Mouse (Mus musculus) activated CD4-positive, CD25-positive, alpha-beta regulatory T cell, adult 9 weeks (primary cell): ENCODE results near the gene Ism2. TPM values are rescaled to one million over a fixed set of nuclear protein-coding genes. Genes with fewer than 3 reads are reported as not detected.

Source experiments
- polyA plus RNA-seq: library from polyadenylated mRNA; unstranded; fragments of 100-300 nt; shearing (Covaris generic); gene quantifications from one replicate; pipeline ENCODE4 v1.2.1, GENCODE M21; 2017

Ism2 gene
- not detected for polyA plus RNA-seq

DNA sequence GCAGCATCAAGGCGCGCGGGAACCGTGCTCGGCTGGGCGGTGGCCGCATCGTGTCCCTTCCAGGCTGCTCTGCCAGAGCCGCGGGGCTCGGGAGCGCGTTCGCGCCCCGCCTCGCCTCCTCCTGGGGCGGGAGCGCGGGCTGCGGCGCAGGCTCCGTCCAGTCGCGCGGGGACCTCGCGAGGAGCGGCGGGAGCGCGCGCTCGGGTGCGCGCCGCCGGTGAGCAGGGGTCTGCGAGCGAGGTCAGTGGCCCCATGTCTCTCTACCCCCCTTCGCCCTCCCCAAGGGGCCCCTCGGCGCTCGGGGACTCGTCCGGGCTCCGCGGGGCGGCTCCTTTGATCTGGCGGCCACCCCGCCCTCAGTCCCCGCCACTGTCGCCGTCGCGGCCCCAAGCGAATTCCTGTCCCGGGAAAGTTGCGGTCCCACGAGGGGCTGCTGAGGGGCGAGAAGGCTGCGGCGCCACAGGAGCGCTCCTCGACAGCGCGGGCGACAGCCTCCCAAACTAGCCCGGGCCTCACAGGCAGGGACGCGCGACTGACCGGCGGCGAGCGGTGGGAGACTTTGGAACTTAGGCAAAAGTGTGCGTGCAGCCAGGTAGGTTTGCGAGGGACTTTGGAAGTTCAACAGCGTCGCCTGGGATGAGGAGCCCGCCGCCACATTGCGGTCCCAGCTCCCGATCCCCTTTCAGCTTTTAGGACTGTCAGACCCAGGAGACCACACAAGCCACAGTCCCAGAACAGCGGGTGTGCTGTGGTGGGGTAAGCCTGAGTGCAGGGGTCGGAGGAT lies at the start of gene Ism2:
Ism2 (minus strand) TSS at position 49 of the 784 bp plus-strand sequence.

DNA sequence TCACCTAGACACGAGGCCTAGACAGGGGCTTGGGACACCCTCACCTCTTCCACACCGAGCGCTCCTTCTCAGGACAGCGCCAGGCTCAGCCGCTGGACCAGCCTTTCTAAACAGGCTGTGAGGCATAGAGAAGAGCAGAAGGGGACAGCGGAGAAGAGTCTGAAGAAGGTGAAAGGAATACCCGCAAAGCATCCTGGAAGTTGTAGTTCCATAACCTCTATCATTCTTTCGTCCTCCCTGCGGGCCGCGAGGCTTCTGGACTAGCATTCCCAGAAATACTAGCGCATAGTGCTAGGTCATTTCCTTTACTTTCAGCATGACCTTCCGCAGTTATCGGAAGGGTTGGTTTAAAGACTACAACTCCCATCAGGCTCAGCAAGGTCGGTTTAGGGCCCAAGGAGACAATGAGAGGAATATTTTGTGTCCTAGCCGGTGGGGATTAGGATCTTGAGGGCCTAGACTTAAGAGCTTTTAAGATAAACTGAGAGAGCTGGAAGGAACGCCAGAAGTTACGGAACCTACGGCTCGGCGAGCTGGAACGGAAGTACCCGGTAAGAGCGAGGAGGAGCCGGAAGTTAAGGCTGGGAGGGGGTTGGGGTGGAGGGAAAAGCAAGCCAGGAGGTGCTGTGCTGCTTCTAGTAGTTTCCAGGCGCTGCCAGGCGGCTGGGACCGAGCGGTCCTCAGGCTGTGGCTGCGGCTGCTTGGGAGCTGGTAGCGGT lies 33.2 kb downstream of the Ism2 start, which contains the start of the genes Vipas39 and Ahsa1:
Vipas39 (minus strand) TSS at position 149 of the 719 bp plus-strand sequence.
Ahsa1 (plus strand) TSS at position 372 of the 719 bp plus-strand sequence.

DNA sequence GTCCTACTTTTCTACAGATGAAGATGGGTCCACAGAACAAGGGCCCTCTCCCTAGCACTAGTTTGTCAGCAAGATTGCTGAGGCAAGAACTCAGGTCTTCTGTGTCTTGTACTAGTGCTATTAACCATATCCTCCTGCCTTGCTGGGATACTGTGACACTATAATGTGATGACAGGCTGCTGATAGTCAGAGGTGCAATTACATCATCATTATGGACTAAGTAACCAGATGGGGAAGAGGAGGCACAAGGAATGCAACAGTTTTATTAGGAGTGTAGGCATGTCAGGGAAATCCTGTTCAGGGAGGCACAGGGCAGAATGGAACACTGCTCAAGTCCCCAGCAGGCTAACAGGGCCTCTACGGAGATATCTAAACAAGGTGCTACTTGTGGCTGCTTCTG lies 60.9 kb downstream of the Ism2 start, which contains the start of gene Noxred1:
Noxred1 (minus strand) TSS at position 101 of the 400 bp plus-strand sequence.

Other genes starting within 250 kb of the Ism2 start
- not detected for gene Ngb, start 197.2 kb downstream of the Ism2 start, polyA plus RNA-seq
- gene Gstz1, start 152.5 kb downstream of the Ism2 start, polyA plus RNA-seq = 9.2 TPM
- 4.7 TPM for gene Pomt2, start 151.7 kb downstream of the Ism2 start, polyA plus RNA-seq
- 2.7 TPM for gene Samd15, start 100.0 kb downstream of the Ism2 start, polyA plus RNA-seq
- 6.1 TPM for gene Tmed8, start 99.3 kb downstream of the Ism2 start, polyA plus RNA-seq
- 1.7 TPM for gene Noxred1, start 61.0 kb downstream of the Ism2 start, polyA plus RNA-seq
- gene Vipas39, start 33.4 kb downstream of the Ism2 start, polyA plus RNA-seq = 44.4 TPM
- 227 TPM for gene Ahsa1, start 33.2 kb downstream of the Ism2 start, polyA plus RNA-seq
- 98.9 TPM for gene Sptlc2, start 88.7 kb upstream of the Ism2 start, polyA plus RNA-seq
- gene Slirp, start 144.2 kb upstream of the Ism2 start, polyA plus RNA-seq = 97.1 TPM
- 86.9 TPM for gene Alkbh1, start 144.3 kb upstream of the Ism2 start, polyA plus RNA-seq
- gene Snw1, start 172.6 kb upstream of the Ism2 start, polyA plus RNA-seq = 209 TPM
- not detected for gene Gm5788, start 195.0 kb upstream of the Ism2 start, polyA plus RNA-seq
- not detected for gene Gm8300, start 214.6 kb upstream of the Ism2 start, polyA plus RNA-seq